8 mouse cellular contexts compared by ENCODE assay signal in the genomic region with DNA sequence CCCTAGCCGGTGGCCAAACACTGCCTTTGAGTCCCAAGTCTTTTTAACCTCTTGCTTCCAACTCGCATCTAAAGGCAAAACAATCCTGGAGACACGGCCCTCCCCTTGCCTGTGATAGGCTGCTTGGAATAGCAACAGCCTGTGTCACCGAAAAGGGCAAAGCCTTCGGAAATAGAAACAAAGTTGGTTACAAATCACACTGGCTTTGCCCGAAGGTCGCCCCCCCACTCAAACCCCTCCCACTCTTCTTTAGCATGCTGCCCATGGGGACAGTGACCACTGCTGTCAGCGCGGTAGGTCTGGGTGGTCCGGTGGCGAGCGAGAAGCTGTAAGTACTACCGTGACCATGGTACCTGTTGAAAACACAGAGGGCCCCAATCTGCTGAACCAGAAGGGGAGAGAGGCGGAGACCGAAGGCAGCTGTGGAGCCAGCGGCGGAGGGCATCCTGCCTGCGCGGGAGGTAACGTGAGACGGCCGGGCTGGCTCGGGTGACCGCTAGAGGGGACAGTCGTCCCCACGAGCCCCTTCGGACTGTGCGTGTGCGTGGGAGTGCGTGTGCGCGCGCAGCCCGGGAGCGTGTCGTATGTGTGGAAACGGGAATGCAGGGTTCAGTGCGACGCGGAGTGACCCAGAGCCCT. TPM values are rescaled to one million over a fixed set of nuclear protein-coding genes. Genes with fewer than 3 reads are reported as not detected.
DNase-seq lines count a peak whose midpoint lies in the region; ATAC-seq and TF ChIP-seq lines count a peak whose summit lies in the region.
"Had no signal": no experiment of that assay in that cellular context is flagged by ENCODE, and none has a peak within 500 bp of the region (broad histone marks: within the 10 kb centered on the region; RNA-seq: fewer than 3 reads in every experiment).

TSS of gene Slc2a12 (plus strand) at position 159 of the 639 bp plus-strand sequence.

- no peaks in the 10 kb centered on the region for H3K4me1 ChIP-seq in embryonic fibroblast, embryonic 13.5 days (ENCODE audit: control insufficient read depth, insufficient read depth, low read length)
- H3K4me1 ChIP-seq in heart, embryonic 10.5 days = peaks cover 15% of the 10 kb centered on the region
- H3K4me1 ChIP-seq in limb, embryonic 11.5 days (ENCODE audit: control insufficient read depth, insufficient read depth, low read length) = no peaks in the 10 kb centered on the region
- H3K4me1 ChIP-seq in midbrain, embryonic 11.5 days (ENCODE audit: control insufficient read depth, insufficient read depth, low read length) = no peaks in the 10 kb centered on the region; the same call in 1 of the 2 replicates
- H3K4me1 ChIP-seq in small intestine, adult 2 months (ENCODE audit: control insufficient read depth, insufficient read depth, insufficient read length, low read length) = no peaks in the 10 kb centered on the region

- 2% methylated on average over 40 of the region's 40 CpGs for WGBS in heart, embryonic 10.5 days
- WGBS in limb, embryonic 11.5 days = 2% methylated on average over 40 of the region's 40 CpGs
- 2% methylated on average over 38 of the region's 40 CpGs for WGBS in midbrain, embryonic 11.5 days
- WGBS in small intestine, adult 2 months = 6% methylated on average over 40 of the region's 40 CpGs

- peak within 1 kb of the TSS; percentile 53 for H3K4me2 ChIP-seq in limb, embryonic 11.5 days (ENCODE audit: low read depth, severe bottlenecking)
- H3K4me2 ChIP-seq in midbrain, embryonic 11.5 days = peak within 1 kb of the TSS; percentile 63

- peak; percentile 91 for ATAC-seq in limb, embryonic 11.5 days (ENCODE audit: insufficient number of reproducible peaks, low FRiP score, low TSS enrichment, low read depth)
- ATAC-seq in midbrain, embryonic 11.5 days (ENCODE audit: low FRiP score) = peak; percentile 89

- peak; percentile 10 for DNase-seq in c-Kit-positive CD71-positive TER-119-positive erythroid progenitor cells, embryonic 14.5 days (ENCODE audit: low spot score)
- DNase-seq in heart, embryonic 10.5 days (ENCODE audit: low spot score) = peak; percentile 86
- peak; percentile 76 to 79 for DNase-seq in kidney, adult 8-10 months
- peak; percentile 80 for DNase-seq in limb, embryonic 11.5 days (ENCODE audit: low spot score)
- peak; percentile 95 for DNase-seq in midbrain, embryonic 11.5 days (ENCODE audit: low spot score, missing footprints)

- no peak within 1 kb of the TSS for H3K27ac ChIP-seq in embryonic fibroblast, embryonic 13.5 days (ENCODE audit: insufficient read depth, low read length)
- peak within 1 kb of the TSS; percentile 83 for H3K27ac ChIP-seq in heart, embryonic 10.5 days
- peak within 1 kb of the TSS; percentile 49 for H3K27ac ChIP-seq in limb, embryonic 11.5 days (replicated peaks; ENCODE audit: low read depth, low read length)
- H3K27ac ChIP-seq in midbrain, embryonic 11.5 days (ENCODE audit: low read depth, low read length) = peak within 1 kb of the TSS; percentile 10; the same call in 1 of the 2 replicates
- H3K27ac ChIP-seq in small intestine, adult 2 months (ENCODE audit: insufficient read depth, low read depth, low read length) = no peak within 1 kb of the TSS

- no peaks in the 10 kb centered on the region for H3K9me3 ChIP-seq in heart, embryonic 10.5 days
- no peaks in the 10 kb centered on the region for H3K9me3 ChIP-seq in limb, embryonic 11.5 days (ENCODE audit: control insufficient read depth, low read length)
- peaks cover 2% of the 10 kb centered on the region; the same call in 1 of the 2 replicates for H3K9me3 ChIP-seq in midbrain, embryonic 11.5 days (ENCODE audit: control insufficient read depth, low read length)

- H3K27me3 ChIP-seq in heart, embryonic 10.5 days (ENCODE audit: insufficient read depth, poor library complexity, severe bottlenecking) = no peaks in the 10 kb centered on the region
- H3K27me3 ChIP-seq in limb, embryonic 11.5 days (ENCODE audit: control insufficient read depth, insufficient read depth, low read length) = no peaks in the 10 kb centered on the region
- H3K27me3 ChIP-seq in midbrain, embryonic 11.5 days (ENCODE audit: control insufficient read depth, insufficient read depth, low read length) = no peaks in the 10 kb centered on the region
- no peaks in the 10 kb centered on the region for H3K27me3 ChIP-seq in small intestine, adult 2 months (ENCODE audit: control insufficient read depth, insufficient read depth, low read length)

- H3K36me3 ChIP-seq in heart, embryonic 10.5 days = no peaks in the 10 kb centered on the region
- H3K36me3 ChIP-seq in limb, embryonic 11.5 days (ENCODE audit: control insufficient read depth, insufficient read depth, low read length) = no peaks in the 10 kb centered on the region
- H3K36me3 ChIP-seq in midbrain, embryonic 11.5 days (ENCODE audit: control insufficient read depth, insufficient read depth, low read length) = no peaks in the 10 kb centered on the region
- no peaks in the 10 kb centered on the region for H3K36me3 ChIP-seq in small intestine, adult 2 months (ENCODE audit: control insufficient read depth, insufficient read depth, low read length)

- peak within 1 kb of the TSS; percentile 49 for H3K9ac ChIP-seq in limb, embryonic 11.5 days (ENCODE audit: low read length)
- H3K9ac ChIP-seq in midbrain, embryonic 11.5 days (ENCODE audit: low read length) = peak within 1 kb of the TSS; percentile 48

- peak within 1 kb of the TSS; percentile 54 for H3K4me3 ChIP-seq in embryonic fibroblast, embryonic 13.5 days (ENCODE audit: insufficient read depth, low read length)
- peak within 1 kb of the TSS; percentile 59 for H3K4me3 ChIP-seq in heart, embryonic 10.5 days
- H3K4me3 ChIP-seq in limb, embryonic 11.5 days (ENCODE audit: low read depth, low read length) = peak within 1 kb of the TSS; percentile 42
- H3K4me3 ChIP-seq in midbrain, embryonic 11.5 days (ENCODE audit: low read depth, low read length) = peak within 1 kb of the TSS; percentile 46
- peak within 1 kb of the TSS; percentile 58 for H3K4me3 ChIP-seq in small intestine, adult 2 months (ENCODE audit: low read depth, low read length)
- H3K4me3 ChIP-seq: myocyte had no signal

- no peak for TF ChIP-seq CTCF in embryonic fibroblast, embryonic 13.5 days (IDR thresholded peaks at IDR 0.05; ENCODE audit: borderline replicate concordance, insufficient read depth, low read length)
- no peak for TF ChIP-seq CTCF in small intestine, adult 2 months (IDR thresholded peaks at IDR 0.05; ENCODE audit: extremely low read depth, insufficient read length, insufficient replicate concordance, low read depth, low read length)

- TF ChIP-seq POLR2A in embryonic fibroblast, embryonic 13.5 days (IDR thresholded peaks at IDR 0.05; ENCODE audit: low read depth, low read length) = 0 out of 2 replicates have a peak, but pooled peaks have one; percentile 10
- TF ChIP-seq POLR2A in small intestine, adult 2 months (IDR thresholded peaks at IDR 0.05; ENCODE audit: low read depth, low read length) = no peak

RNA-seq across cellular contexts. Expression of gene Slc2a12, which starts in this region (rescaled TPM):
- 0.35 and 1.5 TPM in 2 replicates for polyA plus RNA-seq in embryonic fibroblast, embryonic 13.5 days (2011; ENCODE audit: insufficient read length, low read depth, missing spikeins)
- polyA plus RNA-seq in heart, embryonic 10.5 days (2016; fragmentation: Nextera tagmentation; extraction: Ambion mirVana) = 1.2 and 2.4 TPM in 2 replicates
- polyA plus RNA-seq in limb, embryonic 11.5 days (2014; fragmentation: Nextera tagmentation; extraction: Ambion mirVana) = 0.96 and 1.4 TPM in 2 replicates
- polyA plus RNA-seq in midbrain, embryonic 11.5 days (2014; fragmentation: Nextera tagmentation; extraction: Ambion mirVana) = 3.2 and 4.2 TPM in 2 replicates
- polyA plus RNA-seq in small intestine, adult 2 months (2012; rRNA removed) = 0.18 and 0.24 TPM in 2 replicates

Comparison
In these comparisons a context has a peak if more than half of its experiments do, and no peak if none do; other contexts are left out.
1. DNase-seq: peak in every context shown above with its lines; median percentile 95 in midbrain, embryonic 11.5 days; 86 in heart, embryonic 10.5 days; 80 in limb, embryonic 11.5 days; 78 in kidney, adult 8-10 months; 10 in c-Kit-positive CD71-positive TER-119-positive erythroid progenitor cells, embryonic 14.5 days.
2. H3K27ac ChIP-seq: peak in heart, embryonic 10.5 days (single experiment), limb, embryonic 11.5 days (single experiment) and midbrain, embryonic 11.5 days (single experiment); none in embryonic fibroblast, embryonic 13.5 days (single experiment) and small intestine, adult 2 months (single experiment).
3. Peak in every context shown above with its lines, with median percentiles within 50 percentile points of each other: H3K4me3 ChIP-seq.